Mouse (Mus musculus): Measurements from ENCODE around the gene Zcwpw1. TPM values are rescaled to one million over a fixed set of nuclear protein-coding genes. Genes with fewer than 3 reads are reported as not detected.
"Not testable (repeated sequence)": the region's sequence is repeated elsewhere in the genome, so short reads cannot be mapped to it uniquely, and the experiment has no call there.

Zcwpw1 gene
- total RNA-seq, 2 experiments from 2014 or later: 4.4 to 7.4 TPM

DNA sequence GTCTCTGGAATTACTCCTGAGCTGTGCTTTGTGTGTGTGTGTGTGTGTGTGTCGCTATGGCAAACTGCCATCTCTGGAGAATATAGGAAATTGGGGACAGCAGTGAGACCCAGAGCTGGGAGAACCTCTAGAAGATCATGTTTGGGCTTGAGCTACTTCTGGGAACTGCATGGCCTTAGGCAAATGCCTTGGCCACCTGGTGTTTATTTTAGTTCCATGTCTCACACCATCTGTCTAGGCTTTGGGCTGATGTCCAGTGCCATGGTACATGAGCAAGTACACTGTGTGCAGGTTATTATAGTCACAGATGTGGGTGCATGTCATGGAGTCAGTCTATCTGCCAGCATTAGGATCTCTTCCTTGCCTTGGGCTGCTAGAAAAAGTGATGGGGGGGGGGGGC, 35.0 kb downstream of the Zcwpw1 start:
- intact Hi-C loops (cut with DNase I): no loop called here
- DNase-seq (ENCODE audit: low spot score in 2 of 2): no peak

DNA sequence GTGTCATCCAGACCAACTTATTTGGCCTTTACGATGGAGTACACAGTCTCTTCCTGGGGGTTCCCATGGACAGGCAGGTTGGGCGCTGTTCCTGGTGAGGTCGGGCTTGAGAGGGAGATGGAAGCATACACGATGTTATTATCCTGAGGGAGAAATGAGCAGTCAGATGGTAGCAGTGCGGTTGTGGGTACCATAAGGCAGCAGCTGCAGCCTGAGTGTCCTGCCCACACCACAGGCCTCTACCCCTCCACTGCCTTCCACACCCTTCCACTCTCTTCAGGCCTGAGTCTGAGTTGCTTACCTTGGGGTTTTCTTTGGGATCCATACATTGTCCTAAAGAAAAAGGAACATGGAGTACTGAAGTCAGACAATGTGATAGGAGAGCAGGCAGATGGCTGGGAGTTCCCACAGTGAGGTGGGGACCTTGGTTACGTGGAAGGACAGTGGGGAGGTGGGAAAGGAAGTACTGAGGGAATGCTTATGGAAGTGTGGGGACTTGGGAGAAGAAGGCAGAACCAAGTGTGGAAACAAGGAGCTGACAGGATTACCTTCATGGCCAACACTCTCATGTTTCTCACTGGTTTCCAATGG, 36.0 kb downstream of the Zcwpw1 start:
- no peak for DNase-seq (ENCODE audit: low spot score in 2 of 2)
- intact Hi-C loops (cut with DNase I): no loop called here

DNA sequence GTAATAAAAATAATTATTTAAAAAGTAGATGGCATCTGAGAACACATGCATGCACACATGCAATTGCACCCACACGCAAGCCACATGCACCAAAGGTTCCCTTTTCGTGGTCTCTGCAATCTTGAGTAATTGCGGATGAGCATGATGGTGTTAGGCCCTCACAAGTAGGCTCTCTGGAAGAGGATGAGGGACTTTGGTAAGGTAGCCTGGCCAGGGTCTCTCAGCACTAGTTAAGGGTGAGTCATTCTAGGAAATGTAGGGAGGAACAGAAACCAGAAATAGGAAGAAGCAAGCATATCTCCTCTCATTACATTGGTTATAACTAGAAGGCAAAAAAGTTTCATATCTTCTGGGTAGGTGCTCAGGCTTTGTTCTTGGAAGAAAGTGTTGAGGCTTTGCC, 37.4 kb downstream of the Zcwpw1 start:
- DNase-seq (ENCODE audit: low spot score in 2 of 2): no peak
- intact Hi-C loops (cut with DNase I): no loop called here

DNA sequence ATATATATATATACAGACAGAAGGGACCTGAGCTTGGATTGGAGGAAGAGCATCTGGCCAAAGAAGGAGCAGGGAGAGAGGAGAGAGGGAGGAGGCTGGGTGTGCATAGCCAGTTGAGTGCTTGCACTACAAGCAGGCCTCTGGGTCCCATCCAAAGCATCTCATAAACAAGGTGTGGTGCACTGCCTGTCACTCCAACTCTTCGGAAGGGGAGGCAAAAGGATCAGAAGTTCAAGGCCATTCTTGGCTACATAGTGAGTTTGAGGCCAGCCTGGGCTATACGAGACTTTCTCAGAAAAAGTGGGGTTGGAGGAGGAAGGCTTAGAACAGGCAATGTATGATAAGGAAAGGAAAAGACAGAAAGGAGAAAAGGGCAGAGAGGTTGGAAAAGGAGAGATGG, 38.4 kb downstream of the Zcwpw1 start:
- DNase-seq (ENCODE audit: low spot score in 2 of 2): no peak
- intact Hi-C loops (cut with DNase I): no loop called here

DNA sequence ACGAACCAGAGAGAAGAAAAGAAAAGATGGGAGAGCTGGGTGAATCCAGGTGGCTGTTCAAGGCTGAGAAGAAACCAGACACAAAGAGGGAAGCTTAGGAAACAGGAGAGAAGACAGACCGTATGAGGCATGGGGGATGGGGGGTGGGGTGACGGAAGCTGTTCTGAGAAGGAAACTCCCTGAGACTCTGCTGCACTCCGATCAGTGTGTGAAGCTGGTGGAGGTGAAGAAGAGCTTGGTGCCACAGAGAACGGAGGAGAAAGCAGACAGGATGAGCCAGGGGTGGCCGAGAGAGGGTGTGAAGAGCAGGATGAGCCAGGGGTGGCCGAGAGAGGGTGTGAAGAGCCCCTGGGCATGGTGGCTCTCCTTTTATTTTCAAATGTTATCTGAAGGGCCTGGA, 38.8 kb downstream of the Zcwpw1 start:
- intact Hi-C loops (cut with DNase I): no loop called here

DNA sequence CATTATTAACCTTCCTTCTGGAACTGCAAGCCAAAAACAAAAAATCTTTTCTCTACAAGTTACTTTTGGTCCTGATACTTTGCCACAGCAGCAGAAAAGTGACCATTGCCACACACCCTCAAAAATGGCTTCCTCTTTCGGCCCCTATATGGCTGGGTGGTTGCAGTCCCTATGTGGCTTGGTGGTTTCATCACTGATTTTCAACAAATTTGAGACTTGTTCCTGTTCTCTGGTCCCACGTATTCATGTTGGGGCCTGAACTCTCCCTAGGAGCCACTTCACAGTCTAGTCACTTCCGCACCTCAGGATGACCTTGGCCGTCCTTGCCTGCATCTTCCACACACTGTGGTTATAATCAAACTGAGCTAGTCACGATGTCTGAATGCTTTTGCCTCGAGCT, 41.1 kb downstream of the Zcwpw1 start:
- intact Hi-C loops (cut with DNase I): no loop called here
- no peak for DNase-seq (ENCODE audit: low spot score in 2 of 2)

More for the DNA sequence above, 38.8 kb downstream of the Zcwpw1 start:
- no peak for DNase-seq (ENCODE audit: low spot score in 2 of 2)

DNA sequence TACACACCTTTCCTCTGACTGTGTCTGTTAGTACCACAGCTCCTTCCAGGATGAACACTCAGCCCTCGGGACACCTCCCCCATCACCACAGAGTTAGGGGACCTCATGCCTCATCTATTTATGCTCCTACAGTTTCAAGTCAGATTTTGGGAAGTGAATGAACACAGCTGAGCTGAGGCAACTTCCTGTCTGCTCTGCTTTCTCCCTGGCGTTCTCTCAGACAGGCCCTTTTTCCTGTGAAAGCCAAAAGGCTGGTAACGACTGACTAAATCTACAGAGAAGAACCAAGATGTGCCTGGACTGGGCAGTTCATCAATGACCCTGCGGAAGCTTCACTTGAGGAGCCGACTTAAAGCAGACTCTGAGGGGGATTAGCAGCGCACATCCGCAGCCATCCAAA, 42.6 kb downstream of the Zcwpw1 start:
- no peak for DNase-seq (ENCODE audit: low spot score in 2 of 2)
- intact Hi-C loops (cut with DNase I): no loop called here

DNA sequence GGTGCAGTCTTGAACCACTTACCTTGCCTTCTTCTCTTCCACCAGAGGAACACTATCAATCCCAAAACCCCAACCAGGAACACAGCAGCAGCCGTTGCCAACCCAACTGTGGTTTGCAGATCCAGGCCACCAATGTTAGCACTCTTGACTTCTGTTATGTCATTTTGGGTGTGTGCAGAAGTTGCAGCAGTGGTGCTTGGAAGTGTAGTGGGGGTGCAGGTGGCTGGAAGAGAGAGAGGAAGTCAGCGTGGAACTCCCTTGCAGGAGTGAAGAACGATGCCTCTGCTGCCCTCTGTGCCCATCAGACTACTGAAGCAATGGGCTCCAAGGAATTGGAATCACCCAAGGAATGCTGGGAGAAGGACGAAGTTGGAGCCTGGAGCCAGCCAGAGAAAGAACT, 43.5 kb downstream of the Zcwpw1 start:
- DNase-seq (ENCODE audit: low spot score in 2 of 2): no peak
- intact Hi-C loops (cut with DNase I): no loop called here

DNA sequence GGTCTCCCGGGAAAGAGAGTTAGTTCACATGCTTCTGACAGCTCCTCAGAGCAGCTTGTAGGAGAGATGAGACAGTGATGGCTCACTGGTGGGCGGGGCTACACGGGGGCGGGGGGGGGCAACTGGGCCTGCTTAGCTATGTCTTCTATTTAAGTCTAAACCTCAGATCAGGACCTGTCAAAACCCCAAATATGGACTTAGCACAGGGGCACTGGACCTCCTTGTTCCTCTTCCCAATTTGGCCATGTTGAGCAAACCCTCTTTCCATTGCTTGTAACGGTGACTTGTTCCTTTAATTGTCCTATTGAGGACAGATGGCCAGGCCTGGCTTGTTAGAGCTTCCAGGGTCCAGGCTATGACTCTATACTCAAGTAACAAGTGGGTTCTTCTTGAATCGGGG, 43.9 kb downstream of the Zcwpw1 start:
- no peak for DNase-seq (ENCODE audit: low spot score in 2 of 2)
- intact Hi-C loops (cut with DNase I): no loop called here

DNA sequence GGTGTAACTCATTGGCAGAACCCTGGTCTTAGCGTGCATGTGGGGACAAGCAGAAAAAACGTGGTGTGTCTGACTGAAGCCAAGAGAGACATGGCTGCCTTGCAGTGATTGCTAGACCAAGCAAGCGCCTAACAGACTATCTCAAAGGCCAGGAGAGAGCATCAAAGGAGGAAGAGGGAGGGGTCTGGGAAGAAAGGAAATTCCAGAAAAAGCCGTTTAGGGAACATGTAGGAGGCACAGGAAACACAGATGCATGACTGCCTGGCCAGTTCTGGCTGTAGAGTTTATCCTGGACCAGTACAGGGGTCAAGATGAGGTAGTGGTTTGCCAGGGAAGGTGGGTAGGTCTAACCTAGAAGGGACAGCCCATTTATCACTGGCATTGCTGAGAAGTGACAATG, 45.9 kb downstream of the Zcwpw1 start:
- DNase-seq (ENCODE audit: low spot score in 2 of 2): no peak
- intact Hi-C loops (cut with DNase I): no loop called here

DNA sequence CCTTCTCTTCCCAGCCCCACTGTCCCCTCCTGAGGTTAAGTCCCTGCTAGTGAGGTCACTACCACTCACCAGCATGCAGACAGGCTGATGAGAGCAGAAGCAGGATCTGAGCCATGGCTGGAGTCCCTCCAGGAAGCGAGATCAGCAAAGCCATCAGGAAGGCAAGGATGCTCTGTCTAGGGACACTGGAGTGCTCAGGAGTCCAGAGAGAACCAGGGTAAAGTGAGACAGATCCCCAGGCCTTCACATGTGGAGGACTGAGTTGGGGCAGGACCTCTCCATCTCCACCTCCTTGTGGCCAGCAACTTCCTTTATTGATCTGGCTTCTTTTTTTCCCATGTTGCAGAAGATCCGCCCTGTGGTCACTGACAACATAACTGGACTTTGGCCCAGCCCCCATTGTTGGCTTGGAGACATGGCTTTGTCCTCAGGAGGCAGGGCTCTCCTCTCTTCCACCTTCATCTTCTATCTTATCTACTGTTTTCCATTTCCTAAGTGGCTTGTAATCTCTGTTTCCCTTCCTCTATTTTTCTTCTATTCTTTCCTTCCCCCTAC, 48.4 kb downstream of the Zcwpw1 start, which contains the start of gene Pilra:
Gene Pilra, minus strand, starts transcription at position 316 of the 555 bp plus-strand sequence.
- intact Hi-C loops (cut with DNase I); DNase-seq (ENCODE audit: low spot score in 2 of 2): not testable (repeated sequence)

DNA sequence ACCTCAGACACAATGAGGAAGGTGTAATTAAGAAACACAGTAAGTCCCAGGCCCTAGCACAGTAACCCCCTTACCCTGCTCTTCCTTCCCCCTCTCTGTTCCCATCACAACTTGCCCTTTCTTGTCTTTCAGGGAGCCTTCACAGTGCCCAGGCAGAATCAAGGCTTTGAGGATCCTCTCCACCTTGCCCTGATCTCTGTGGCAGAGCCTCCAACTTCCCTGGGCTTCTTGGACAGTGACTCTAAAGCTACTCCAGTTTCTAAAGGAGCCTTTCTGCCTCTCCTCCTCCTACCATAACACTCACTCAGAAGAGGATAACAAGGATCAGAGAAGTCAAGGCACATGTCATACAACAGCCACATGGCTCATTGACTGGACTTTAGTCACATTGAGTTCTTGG, 49.0 kb downstream of the Zcwpw1 start:
- intact Hi-C loops (cut with DNase I): no loop called here
- no peak for DNase-seq (ENCODE audit: low spot score in 2 of 2)

DNA sequence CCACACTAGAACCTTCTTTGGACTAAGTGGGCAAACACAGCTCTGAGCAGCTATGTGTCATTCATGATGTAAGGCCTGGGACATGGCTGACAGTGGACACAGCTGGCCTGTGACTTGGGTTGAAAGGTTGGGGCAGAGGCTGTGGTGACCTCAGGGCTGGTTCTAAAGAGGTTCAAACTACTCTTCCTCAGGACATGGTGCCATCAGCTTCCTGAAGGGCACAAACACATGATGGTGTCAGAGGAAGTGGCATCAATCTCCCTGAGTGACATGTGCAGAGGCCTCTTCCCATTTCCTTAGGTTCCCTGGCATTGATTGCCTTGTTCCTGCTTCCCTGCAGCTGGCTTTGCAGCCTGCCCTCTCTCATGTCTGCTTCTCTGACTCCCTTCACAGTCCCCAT, 49.5 kb downstream of the Zcwpw1 start:
- DNase-seq (ENCODE audit: low spot score in 2 of 2); intact Hi-C loops (cut with DNase I): not testable (repeated sequence)

DNA sequence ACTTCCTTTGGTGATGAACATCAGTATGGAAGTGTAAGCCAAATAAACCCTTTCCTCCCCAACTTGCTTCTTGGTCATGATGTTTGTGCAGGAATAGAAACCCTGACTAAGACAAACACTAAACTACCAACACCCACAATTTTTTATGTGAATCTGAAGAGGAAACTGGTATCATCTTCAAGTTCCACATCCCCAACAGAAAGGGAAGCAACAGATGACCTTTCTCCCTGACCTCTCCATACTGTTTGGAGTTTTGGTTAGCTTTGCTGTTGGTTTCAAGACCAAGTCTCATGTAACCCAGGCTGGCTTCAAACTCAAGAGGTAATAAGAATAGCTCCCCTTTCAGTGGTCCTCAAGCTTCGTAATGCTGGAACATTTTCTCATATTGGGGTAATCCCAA, 62.7 kb downstream of the Zcwpw1 start:
- DNase-seq (ENCODE audit: low spot score in 2 of 2); intact Hi-C loops (cut with DNase I): not testable (repeated sequence)

DNA sequence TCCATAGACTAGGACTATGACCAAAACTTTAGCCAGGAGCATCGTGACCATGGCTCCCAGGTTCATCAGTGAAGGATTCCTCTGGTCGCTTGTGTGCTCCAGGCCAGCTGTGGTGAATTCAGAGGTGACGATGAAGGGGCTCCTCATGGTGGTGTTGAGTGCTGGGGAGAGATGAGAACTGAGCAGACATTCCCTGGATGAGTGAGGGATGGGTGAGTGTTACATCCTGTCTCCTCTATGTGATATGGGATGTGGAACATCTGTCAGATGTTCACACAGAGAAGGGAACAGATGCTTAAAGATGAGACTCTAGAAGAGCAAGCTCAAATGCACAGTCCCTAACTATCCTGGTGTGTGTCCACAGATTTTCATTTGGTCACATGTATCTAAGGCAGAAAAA, 67.3 kb downstream of the Zcwpw1 start:
- intact Hi-C loops (cut with DNase I); DNase-seq (ENCODE audit: low spot score in 2 of 2): not testable (repeated sequence)

DNA sequence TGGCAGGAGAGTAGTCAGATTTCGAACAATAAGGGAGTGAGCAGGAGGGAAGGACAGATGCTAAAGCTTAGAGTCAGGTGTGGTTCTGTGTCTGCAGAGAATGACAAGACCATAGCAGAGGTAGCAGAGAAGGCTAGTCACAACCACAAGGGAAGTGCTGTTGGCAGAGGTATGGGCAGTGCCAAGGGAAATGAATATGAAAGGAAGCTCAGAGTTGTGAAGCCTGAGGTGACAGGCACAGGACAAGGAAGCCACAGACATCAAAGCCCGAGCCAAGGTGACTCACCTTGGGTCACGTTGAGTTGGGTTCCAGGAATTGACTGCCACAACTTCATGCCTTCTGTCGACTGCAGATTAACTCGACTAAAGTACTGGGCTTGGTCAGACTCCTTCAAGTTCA, 69.3 kb downstream of the Zcwpw1 start:
- intact Hi-C loops (cut with DNase I); DNase-seq (ENCODE audit: low spot score in 2 of 2): not testable (repeated sequence)

DNA sequence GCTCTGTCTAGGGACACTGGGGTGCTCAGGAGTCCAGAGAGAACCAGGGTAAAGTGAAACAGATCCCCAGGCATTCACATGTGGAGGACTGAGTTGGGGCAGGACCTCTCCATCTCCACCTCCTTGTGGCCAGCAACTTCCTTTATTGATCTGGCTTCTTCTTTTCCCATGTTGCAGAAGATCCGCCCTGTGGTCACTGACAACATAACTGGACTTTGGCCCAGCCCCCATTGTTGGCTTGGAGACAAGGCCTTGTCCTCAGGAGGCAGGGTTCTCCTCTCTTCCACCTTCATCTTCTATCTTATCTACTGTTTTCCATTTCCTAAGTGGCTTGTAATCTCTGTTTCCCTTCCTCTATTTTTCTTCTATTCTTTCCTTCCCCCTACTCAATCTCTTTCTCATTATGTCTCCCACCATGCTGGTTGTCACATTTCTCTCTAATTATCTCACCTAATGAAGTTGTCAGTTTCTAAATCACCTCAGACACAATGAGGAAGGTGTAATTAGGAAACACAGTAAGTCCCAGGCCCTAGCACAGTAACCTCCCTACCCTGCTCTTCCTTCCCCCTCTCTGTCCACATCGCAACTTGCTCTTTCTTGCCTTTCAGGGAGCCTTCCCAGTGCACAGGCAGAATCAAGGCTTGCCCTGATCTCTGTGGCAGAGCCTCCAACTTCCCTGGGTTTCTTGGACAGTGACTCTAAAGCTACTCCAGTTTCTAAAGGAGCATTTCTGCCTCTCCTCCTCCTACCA, 70.5 kb downstream of the Zcwpw1 start, which contains the start of gene Pilrb1:
Gene Pilrb1, minus strand, starts transcription at position 147 of the 751 bp plus-strand sequence.
- intact Hi-C loops (cut with DNase I); DNase-seq (ENCODE audit: low spot score in 2 of 2): not testable (repeated sequence)

DNA sequence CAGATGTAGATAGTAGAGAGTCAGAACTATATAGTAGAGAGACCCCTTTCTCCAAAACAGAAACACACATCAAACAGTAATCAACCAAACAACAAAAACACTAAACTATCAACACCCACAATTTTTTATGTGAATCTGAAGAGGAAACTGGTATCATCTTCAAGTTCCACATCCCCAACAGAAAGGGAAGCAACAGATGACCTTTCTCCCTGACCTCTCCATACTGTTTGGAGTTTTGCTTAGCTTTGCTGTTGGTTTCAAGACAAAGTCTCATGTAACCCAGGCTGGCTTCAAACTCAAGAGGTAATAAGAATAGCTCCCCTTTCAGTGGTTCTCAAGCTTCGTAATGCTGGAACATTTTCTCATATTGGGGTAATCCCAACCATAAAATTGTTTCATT, 76.4 kb downstream of the Zcwpw1 start:
- intact Hi-C loops (cut with DNase I); DNase-seq (ENCODE audit: low spot score in 2 of 2): not testable (repeated sequence)

DNA sequence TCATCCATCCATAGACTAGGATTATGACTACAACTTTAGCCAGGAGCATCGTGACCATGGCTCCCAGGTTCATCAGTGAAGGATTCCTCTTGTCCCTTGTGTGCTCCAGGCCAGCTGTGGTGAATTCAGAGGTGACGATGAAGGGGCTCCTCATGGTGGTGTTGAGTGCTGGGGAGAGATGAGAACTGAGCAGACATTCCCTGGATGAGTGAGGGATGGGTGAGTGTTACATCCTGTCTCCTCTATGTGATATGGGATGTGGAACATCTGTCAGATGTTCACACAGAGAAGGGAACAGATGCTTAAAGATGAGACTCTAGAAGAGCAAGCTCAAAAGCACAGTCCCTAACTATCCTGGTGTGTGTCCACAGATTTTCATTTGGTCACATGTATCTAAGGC, 81.0 kb downstream of the Zcwpw1 start:
- DNase-seq (ENCODE audit: low spot score in 2 of 2); intact Hi-C loops (cut with DNase I): not testable (repeated sequence)

DNA sequence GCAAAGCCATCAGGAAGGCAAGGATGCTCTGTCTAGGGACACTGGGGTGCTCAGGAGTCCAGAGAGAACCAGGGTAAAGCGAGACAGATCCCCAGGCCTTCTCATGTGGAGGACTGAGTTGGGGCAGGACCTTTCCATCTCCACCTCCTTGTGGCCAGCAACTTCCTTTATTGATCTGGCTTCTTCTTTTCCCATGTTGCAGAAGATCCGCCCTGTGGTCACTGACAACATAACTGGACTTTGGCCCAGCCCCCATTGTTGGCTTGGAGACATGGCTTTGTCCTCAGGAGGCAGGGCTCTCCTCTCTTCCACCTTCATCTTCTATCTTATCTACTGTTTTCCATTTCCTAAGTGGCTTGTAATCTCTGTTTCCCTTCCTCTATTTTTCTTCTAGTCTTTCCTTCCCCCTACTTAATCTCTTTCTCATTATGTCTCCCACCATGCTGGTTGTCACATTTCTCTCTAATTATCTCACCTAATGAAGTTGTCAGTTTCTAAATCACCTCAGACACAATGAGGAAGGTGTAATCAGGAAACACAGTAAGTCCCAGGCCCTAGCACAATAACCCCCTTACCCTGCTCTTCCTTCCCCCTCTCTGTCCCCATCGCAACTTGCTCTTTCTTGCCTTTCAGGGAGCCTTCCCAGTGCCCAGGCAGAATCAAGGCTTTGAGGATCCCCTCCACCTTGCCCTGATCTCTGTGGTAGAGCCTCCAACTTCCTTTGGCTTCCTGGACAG, 84.2 kb downstream of the Zcwpw1 start, which contains the start of gene Pilrb2:
Gene Pilrb2, minus strand, starts transcription at position 172 of the 737 bp plus-strand sequence.
- DNase-seq (ENCODE audit: low spot score in 2 of 2); intact Hi-C loops (cut with DNase I): not testable (repeated sequence)
